Mouse (Mus musculus) ovary, postnatal 10 days (tissue): ENCODE results near the gene Gpr171.
"Not testable (repeated sequence)": the region's sequence is repeated elsewhere in the genome, so short reads cannot be mapped to it uniquely, and the experiment has no call there.

Experiments
- DNase-seq: peaks from one replicate; pipeline ENCODE4 v3.0.0; 2022; ENCODE audit warnings: low spot score

Gene Gpr171

DNA sequence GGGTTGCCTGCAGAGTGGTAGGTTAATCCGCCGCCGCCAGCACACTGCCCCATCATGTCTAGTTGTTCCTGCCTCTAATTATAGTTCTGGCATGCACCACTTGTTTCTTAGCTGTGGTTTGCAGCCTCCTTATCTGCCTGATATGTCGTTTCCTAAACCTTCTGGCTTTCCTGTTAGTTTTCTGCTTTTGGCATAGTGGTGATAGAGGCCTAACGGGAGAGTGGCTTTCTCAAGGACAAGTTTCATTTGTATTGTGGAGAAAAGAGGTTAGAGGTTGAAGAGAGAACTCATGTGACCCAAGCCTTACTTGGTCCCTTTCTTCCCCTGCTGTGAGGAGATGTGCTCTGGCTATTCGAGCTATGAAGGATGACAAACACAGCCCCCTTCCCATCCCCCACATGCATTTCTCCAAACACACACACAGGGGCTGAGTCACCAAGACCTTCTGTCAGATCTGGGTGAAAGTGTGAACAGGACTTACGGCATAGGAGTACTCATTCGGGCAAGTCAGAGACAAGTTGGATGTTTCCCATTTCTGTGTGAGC, 12.4 kb upstream of the Gpr171 start:
- DNase-seq = no peak

DNA sequence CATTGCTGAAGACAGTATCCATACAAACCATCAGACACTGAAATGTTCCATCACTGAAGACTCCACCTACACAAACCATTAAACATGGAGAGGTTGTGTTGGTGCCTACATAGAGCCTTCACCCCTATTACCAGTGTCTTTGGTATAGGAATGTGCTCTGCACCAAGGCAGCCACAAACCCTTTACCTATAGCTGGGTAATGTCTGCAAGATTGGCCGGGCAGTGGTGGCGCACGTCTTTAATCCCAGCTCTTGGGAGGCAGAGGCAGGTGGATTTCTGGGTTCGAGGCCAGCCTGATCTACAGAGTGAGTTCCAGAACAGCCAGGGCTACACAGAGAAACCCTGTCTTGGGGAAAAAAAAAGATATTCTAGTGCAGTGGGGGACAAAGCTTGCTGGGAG, 11.7 kb upstream of the Gpr171 start:
- not testable (repeated sequence) for DNase-seq

DNA sequence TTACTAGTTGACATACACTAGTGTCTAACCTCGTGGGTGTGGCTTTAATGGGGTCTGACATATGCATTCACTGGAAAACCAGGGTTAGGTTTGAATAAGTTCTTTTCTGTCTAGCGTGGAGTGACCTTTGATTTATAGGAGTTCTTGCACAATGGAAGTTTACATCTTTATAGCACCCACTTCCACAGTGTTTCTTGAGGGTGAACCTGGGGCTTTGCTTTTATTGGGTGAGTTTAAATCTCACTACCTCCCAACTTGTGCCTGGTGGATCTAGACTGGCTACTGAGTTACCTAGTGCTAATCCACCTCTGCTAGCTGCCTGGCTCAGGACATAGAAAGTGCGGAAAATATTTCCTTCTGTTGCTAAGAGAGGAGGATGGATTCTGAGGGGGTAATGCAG, 10.3 kb upstream of the Gpr171 start:
- no peak for DNase-seq

DNA sequence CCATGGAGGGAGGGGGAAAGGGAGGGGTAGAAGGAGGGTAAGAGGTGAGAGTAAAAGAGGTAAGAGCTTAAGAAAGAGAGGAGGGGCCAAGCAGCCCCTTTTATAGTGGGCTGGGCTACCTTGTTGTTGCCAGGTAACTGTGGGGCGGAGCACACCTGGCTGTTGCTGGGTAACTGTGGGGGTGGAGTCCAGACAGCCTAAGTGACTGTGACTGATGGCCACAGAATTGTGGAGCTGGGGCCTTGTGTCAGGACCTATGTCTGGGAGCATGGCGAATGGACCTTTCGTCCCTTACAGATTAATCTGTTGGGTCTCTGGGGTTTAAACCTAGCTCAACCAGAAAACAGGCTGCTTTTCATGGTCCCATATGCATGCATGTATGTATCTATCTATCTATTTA, 8.2 kb upstream of the Gpr171 start:
- not testable (repeated sequence) for DNase-seq

DNA sequence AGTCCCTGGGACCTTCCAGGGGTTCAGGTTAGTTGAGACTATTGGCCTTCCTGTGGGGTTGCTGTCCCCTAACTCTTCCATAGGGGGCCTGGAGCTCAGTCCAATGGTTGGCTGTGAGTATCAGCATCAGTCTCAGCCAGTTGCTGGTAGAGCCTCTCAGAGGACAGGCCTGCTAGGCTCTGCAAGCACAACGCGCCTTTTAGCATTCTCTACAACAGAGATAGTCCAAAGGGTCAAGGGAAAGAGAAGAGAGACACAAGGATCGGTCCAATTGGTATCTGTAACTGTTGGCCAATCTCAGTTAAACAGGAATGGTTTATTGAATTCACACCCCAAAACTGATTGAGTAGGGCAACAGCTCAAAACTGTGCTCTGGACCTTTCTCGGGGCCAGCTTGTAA, 5.8 kb upstream of the Gpr171 start:
- no peak for DNase-seq

DNA sequence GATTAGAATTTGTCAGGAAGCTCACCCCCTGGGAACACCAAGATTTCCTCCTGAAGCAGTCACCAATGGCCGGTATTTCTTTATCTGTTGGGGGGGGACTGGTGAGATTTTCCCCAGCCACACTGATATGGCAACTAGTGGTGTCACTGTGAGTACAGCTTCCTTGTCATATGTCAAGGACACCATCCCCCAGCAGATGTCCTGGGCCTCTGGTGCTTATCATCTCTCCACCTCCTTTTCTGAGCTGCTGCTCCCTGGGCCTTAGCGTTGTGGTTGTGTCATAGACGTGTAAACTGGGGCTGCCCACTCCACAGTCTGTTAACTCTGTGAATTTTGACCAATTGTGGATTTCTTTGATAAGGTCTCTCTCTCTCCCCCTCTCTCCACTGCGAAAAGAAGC, 2.8 kb upstream of the Gpr171 start:
- no peak for DNase-seq

DNA sequence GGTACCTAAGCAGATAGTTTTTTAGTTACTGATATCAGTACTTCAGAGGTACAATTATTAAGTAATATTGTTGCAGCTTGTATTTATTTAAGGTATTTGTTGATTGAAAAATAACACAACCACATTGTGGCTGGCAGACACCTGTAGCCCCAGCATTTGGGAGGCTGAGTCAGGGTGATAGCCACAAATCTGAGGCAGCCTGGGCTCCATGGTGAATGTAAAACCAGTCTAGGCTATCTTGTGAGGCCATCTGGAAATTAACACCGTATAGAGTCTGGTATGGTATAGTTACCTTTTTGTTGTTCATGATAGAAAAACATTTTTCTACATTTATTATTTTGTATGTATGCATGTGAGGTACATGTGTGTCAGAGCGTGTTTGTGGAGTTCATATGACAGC, 525 bp upstream of the Gpr171 start:
- no peak for DNase-seq

DNA sequence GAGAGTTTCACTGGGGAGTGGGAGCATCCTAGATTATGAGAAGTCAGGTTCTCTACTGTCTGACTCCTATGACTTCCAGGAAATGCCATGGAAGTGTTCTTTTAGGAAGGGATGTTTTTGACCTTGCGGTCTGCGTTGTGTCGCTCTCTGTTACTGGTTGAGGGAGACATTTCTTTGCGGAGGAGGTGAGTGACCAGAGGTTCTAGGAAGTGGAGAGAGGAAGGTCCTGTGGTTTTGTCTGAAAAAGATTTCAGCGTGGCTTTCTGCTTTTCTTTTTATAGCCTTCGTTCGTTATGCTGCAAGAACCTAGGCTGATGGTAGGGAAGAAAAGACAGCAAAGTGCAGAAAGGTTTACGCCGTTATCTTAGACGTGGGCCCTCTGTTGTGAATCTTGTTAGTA, 3.1 kb downstream of the Gpr171 start:
- no peak for DNase-seq

DNA sequence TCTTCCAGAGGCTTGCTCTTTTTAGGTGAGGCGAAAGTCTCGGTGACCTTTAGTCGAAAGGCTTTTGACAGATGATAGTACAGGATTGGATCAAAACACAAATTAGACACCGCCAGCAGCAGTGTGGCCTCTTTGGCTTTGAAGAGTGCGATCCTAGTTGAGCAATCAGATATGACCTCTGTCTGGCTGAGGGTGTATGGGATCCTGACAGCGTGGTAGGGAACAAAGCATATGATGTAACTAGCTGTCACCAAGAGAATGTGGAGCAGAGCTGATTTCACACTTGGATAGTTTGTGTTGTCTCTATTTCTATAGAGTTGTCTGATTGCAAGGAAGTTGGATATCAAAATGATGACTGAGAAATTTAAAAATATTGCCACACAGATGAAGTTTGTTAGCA, 4.2 kb downstream of the Gpr171 start:
- DNase-seq = no peak

DNA sequence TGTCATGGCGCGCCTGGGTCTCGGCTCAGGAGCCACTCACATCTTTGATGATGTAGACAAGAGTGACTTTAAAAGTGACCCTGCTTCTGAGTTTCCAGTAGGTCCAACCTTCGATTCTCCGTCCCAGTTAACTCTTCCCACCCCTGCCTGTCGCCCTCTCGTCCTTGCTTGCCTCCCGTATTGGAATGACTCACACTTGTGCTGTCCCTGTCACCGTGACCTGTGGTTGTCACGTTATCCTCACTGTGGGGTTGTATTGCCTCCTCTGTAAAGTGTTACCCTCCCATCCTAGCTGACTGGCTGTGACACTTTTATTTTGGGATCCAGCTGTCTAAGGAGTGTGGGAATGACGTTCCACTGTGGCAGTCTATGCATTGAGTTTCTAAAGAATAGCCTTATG, 8.9 kb downstream of the Gpr171 start:
- DNase-seq = no peak

DNA sequence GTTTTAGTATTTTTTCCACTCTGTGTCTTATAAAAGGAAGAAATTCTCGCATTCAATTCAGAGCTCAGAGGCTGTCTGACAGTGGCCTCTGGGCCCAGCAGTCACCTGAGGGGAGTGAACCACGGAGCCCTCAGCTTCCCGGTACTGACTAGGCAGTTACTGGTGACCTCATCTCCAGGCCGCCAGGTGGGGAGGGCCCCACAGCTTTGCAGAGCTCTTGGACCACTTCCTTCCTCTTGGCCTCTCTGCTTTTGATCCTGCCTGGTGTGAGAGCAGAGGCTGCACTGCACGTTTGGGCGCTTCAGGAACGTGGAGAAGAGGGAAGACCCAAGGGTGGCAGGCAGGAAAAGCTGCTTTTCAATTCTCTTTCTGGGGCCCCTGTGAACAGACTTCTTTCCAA, 20.7 kb downstream of the Gpr171 start:
- DNase-seq = no peak

DNA sequence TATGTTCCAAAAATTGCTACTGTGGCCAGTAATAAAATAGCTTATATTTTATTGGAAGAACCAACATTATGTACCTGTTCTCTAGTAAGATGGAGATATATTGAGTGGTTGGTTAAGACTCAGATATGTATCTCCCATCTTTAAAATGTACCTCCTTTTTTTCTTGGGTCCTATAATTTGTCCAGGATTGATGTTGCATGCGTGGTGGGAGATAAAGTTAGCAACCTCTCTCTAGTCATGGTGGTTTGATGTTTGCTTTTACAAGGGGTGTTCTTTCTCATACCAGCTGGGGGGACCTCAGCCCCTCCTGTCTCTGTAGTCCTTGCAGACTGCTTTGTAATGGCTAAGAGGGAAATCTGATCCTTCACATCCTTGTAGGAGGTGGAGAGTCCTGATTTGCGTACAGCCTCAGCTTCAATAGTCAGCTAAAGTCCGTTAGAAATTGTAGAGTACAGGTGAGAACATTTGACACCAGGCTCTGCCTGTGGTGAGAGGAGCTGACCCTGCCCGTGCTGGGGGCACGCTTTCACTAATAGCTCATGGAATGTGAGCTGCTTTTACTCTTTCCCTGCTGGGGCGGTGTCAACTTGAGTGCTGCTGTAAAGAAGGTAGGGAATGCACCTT, 21.2 kb downstream of the Gpr171 start:
- no peak for DNase-seq

DNA sequence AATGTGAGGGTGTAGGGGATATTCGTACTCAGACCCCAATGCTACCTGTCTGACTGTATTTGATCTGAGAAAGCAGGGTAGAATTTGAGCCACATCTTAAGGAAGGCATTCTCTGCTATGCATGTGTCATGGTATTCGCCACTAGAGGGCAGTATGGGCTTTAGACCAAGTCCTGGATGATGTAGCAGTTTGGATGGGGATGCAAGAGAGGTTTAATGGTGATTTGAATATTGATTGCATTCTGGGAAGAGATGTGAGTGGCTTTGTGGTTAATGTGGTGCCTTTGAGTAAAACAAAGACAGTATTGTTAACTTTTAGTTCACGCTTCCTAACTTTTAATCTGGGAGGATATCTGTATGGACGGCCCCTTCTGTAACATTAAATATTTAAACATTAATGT, 22.3 kb downstream of the Gpr171 start:
- DNase-seq = no peak

DNA sequence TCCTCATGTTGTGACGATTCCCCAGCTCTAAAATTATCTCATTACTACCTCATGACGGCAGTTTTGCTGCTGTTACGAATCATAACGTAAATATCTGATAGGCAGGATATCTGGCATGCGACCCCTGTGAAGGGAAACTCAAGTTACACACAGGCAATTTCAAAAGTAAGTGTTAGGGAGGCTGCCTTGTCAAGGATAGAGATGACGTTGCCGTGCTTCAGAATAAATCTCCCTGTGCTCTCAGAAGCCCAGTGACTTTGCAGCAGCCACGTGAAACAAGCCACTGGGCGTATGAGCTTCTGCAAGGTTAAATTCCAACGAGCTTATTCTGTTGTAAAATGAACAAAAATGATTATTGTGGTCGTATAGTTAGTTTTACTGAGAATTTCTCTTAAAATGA, 23.0 kb downstream of the Gpr171 start:
- no peak for DNase-seq

DNA sequence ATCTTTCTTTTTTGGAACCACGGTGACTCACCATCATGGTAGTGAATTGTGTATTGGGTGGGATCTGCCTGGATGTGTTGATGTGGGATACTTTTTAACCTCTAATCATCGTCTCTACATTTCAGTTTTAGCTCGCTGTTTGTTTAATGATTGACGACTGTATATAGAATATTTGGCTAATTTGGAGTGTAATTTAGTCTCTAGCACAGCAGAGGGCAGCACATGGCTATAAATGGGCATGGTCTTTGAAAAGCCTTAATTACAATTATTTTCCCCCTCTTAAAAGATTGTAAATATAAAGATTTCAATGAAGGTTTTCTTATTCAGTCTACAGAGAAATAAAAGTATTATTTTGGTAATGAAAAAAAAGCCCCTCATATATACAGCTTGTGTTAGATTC, 24.3 kb downstream of the Gpr171 start:
- no peak for DNase-seq

DNA sequence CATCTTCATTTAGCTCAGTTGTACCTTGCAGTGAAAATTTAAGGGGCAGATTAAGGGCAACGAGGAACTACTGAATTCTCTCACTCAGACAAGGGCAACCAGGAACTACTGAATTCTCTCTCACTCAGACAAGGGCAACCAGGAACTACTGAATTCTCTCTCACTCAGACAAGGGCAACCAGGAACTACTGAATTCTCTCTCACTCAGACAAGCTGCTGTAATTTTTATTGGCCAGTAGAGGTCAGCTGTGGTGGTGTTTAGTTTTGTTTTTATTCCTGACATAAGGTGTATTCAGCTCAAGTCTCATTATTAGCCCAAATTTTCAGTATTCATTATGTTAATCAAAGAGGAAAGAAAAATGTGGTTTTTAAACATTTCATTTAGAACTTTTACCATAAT, 32.5 kb downstream of the Gpr171 start:
- DNase-seq = not testable (repeated sequence)

DNA sequence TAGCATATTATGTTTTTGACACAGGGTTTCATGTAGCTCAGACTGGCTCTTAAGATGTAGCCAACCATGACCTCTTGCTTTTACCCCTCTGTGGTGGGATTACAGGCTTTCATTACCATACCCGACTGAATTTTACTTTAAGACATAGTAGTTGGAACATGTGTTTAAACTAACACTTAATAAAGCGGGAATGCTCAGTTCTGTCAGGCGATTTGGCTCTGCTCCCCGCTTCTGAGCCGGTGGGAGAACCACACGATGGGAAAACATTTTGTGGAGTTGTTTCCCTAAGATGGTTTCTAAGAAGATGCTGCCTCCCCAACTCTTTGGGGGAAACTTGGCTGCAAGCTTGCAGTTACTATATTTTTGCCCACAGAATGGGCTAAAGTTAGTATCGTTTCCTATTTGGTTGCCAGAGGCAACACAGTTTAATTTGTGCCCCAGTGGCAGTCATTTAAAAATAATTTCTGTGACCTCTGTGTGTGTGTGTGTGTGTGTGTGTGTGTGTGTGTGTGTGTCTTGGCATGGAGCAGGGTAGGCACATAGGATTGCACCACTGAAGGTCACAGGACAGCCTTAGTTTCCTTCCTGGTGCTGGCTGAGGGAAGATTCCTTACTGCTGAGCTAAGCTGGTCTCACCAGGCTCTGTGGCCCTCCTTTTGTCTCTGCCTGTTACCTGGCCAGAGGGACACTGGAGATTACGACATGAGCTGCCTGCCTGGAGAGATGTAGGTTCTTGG, 34.9 kb downstream of the Gpr171 start:
- DNase-seq = no peak

DNA sequence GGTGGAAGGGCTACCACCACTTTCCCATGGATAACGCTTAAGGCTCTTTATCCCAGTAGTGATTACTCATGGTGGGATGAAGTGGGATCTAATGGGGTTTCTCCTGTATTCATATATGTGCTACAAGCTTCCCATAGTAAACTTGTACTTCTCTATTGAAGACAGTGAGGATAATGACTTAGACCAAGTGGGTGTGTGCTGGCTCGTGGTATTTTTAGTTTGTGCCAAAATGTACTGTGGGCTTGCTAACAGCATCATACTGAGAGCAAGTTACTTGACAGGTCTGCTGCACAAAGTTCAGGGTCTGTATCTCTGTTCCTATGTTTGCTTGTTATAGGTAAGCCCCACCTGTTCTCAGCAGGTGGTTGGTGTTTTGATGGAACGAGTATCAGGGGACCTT, 35.7 kb downstream of the Gpr171 start:
- DNase-seq = no peak

DNA sequence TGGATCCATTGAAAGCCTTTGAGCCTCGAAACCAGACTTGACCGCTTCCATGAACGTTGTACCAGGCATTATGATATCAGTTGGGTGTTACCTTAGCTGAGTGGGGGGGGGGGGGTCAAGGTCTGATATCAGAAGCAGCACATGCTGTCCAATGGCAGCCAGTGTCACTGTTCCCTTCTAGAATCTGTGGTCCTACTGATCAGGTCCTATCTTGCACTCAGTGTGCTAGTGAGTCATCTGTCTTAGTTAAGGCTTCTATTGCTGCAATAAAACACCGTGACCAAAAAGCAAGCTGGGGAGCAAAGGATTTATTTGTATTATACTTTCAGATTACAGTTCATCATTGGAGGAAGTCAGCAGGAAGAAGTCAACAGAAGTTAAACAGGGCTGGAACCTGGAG, 38.2 kb downstream of the Gpr171 start:
- no peak for DNase-seq

DNA sequence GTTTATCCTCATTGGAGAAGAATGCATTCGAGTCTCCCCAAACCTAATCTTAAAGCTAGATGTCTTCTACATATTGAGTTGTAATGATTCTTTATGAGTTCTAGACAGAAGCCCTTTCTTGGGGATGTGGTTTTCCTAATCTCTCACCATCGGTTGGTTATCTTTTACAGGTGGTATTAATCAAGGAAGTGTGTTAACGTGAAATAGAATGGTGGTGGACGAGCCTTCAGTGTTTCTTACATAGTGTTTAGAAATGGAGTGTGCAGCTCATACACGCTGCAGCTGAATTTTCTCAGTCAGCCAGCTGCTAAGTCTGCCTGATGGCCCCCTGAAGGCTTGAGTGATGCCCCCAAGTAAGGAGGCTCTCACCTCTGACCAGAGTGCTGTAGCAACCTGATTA, 39.5 kb downstream of the Gpr171 start:
- DNase-seq = no peak

DNA sequence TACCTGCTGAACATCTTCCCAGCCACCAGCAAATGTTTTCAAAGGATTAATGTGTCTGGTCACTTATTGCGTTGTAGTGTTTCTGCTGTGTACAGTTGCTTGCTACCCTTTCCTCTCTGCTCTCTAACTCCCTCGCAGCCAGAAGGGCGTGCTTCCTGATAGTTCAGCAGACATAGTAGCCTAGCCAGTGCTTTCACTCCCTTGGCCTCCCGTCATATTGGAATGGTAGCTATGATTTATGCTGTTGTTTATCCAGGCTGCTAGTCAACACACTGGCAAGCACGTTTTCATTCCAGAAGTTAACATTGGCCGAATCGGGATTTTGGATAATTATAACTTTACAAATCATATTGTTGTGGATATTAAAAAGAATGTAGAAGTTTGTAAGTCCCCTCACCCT, 41.5 kb downstream of the Gpr171 start:
- DNase-seq = no peak

DNA sequence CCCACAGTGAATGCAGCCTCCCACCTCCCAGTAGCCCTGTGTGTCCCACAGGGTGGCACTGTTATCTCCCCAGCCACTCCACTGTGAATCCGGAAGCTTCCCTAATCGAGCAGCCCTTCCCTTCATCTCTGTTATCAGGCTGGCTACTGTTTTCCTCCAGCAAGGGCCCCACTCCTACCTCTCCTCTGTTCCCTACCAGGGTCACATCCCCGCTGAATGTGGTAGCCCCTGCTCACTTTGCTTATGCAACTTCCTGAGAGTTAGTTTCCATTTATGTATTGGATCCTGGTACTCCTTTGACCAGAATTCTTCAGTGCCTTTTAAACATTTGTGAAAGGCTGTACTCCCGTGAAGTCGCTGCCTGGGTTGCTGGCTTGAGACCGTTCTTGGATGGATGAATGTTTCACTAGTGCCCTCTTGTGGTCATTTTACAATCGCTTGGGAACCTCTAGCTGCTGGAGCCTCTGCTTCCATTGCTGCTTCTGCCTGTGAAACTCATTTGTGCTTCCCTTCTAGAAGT, 42.5 kb downstream of the Gpr171 start:
- no peak for DNase-seq

DNA sequence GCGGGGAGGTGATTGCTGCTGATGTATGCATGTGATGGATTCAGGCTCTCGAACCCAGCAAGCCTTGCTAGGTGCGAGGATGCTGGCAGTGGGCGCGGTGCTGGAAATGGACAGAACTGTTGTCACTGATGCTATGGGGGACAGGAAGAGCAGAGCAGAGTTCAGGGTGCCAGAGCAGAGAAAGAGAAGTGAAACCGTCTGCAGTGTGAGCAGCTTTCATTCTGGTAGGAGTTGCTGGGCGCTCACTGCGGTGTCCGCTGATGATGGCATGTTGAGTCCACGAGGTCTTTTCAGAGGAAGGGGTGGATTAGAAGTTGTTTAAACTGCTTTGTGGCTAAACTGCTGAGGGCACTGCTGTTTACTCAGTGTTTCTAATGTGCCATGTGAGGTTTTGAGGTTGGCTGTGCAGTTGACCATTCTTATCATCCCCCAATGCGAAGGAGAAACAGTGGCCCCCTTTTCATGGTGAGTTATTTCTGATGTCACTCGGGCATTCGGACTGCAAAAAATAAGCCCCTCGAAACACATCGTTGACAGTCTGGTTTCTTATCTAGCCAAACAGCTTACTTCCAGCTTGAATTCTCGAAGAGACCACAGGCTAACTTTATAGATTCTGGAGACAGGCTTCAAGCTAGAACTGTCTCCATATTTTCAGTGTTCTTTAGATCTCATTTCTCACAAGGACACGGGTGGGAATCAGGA, 46.6 kb downstream of the Gpr171 start:
- no peak for DNase-seq
